Mouse (Mus musculus) adrenal gland (tissue): ENCODE measurements around the gene Itga10.
"Not testable (repeated sequence)": the region's sequence is repeated elsewhere in the genome, so short reads cannot be mapped to it uniquely, and the experiment has no call there.

Source experiments
- intact Hi-C: fragments of 180-260 bp; cut with DNase I; formaldehyde crosslinking; loops from one replicate; pipeline ENCODE4 v1.15.1; 2025

Gene Itga10

DNA sequence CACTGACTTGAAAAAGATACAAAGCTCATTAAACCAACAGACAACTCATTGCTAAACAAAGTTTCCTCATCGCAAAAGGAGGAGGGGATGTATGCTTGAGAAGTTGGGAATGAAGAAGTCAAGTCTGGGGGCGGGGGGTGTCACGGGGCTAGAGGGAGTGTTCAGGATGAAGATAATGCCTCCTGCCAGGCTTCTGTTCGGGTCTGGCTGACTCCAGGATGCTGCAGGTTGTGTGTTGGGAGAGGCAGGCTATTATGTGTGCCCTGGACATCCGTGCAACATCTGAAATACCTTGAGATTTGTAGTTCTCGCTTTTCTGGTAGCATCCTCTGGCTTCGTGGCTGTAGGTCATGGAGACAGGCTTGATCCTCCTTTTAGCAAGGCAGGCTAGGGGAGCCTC, 33.1 kb downstream of the Itga10 start:
- intact Hi-C loops = no loop called here

DNA sequence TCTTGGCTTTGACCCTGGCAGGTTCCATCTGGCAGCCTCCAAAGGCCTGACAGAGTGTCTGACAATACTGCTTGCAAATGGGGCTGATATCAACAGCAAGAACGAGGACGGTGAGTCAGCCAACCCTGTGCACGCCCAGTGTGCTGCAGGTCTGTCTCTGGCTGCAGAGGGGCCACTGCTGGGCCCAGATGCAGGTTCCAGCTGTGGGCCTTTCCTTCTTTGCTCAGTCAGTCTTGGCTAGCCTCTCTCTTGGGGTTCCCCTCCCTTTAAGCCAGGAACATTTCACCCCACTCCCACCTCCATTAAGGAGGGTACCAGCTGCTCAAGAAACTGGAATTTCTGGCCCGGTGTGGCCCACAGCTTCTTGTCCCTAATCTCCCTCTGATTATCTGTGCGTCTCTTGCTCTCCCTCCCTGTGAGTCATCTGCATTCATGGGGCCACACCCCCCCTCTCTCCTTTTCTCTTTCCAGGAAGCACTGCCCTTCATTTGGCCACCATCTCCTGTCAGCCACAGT, 33.8 kb downstream of the Itga10 start:
- intact Hi-C loops = no loop called here

DNA sequence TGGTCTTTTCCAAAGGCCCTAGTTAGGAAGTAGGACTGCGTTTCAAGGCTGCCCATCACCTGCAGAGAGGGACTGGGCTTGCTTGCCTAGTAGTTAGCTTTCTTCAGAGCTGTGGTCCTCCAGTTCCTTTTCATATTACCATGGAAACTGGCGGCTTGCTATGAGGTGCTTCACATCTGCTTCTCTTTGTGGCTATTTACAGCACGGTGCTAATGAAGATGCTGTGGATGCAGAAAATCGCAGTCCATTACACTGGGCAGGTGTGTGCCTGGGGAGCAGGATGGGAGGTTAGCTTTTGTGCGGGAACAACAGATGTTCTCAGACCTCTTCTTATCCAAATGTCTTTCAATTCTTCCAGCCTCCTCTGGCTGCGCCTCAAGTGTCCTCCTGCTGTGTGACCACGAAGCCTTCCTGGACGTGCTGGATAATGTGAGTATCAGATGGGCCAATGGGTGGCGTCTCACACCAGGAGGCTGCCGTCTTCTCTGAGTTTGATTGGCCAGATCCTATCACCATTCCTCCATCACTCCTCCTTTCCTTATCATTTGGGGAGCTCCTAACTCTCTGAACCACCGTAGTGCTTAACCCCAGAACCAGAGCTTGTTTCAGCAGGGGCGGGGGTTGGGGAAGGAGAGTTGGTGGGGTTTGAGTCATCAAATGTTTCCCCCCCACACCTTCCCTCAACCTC, 35.0 kb downstream of the Itga10 start:
- intact Hi-C loops = no loop called here

DNA sequence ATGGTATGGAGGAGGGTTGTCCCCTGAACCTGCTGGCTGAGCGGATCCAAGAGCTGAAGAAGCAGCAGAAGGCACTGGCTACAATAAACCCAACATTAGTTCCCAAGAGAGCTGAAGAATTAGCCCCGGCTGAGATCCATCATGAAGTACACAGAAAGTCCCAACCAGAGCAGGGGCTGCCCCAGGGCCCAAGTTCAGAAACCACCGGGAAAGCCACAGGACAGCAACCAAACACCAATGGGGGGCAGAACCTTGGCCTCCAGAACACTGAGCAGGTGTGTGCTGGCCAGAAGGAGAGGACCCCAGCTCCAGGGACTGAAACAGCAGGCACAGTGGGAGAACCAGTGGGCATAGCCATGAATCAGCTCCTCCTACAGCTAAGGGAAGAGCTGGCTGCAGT, 38.1 kb downstream of the Itga10 start:
- intact Hi-C loops = no loop called here

DNA sequence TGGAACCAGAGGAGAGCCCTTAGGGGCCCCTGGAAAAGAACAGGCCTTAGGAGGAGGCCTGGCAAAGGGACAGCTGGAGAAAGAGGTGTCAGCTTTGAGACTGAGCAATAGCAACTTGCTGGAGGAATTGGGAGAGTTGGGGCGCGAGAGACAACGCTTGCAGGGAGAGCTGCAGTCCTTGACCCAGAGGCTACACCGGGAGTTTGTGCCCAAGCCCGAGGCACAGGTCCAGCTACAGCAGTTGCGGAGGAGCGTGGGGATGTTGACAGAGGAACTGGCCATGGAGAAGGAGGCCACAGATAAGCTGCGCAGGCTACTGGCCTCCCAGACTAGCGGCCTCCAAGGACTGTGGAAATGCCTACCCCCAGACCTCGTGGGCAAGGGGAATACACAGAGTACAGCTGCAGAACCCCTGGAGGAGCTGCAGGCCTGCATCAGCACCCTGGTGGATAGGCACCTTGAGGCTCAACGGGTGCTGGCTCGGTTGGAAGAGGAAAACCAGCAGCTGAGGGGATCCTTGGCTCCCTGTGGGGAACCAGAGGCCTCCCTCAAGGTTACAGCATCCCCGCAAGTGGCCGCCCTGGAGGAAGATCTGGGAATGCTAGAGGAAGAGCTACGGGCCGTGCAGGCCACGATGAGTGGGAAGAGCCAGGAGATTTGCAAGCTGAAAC, 38.9 kb downstream of the Itga10 start:
- intact Hi-C loops = no loop called here

DNA sequence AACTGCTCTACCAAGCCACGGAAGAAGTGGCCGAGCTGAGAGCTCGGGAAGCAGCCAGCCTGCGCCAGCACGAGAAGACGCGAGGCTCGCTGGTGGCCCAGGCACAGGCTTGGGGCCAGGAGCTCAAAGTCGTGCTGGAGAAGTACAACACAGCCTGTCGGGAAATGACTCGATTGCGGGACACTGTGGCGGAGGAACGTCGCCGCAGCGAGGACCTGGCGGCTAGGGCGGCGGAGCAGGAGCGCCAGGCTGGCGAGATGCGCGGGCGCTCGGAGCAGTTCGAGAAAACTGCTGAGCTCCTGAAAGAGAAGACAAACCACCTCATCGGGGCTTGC, 39.4 kb downstream of the Itga10 start:
- intact Hi-C loops = no loop called here

DNA sequence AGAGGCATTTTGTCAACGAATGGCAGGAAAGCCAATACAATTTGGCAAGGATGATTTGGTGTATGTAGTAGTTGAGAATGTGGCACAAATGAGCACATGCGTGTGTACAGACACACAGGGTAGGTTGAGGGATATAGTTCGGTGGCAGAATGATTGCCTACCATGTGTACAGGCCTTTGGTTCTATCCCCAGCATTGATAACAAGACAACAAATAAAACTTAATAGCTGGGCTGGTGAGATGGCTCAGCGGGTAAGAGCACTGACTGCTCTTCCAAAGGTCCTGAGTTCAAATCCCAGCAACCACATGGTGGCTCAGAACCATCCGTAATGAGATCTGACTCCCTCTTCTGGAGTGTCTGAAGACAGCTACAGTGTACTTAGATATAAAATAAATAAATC, 40.7 kb downstream of the Itga10 start:
- intact Hi-C loops = not testable (repeated sequence)

DNA sequence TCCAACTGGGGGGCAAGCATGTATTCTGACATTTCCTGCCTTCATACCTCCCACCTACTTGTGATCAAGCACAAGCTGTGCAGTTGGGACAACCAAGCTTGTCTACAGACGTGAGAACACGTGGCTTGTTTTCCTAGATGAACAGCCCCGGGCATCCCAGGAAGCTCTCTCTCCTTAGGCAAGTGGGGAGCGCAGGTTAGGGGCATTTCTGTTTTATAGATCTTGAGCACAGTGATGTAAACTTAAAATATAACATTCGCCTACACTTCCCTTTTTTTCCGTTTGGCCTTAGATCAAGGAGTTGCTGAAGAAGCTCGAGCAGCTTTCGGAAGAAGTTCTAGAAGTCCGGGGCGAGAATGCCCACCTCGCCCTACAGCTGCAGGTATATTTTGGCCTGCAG, 43.5 kb downstream of the Itga10 start:
- intact Hi-C loops = no loop called here

DNA sequence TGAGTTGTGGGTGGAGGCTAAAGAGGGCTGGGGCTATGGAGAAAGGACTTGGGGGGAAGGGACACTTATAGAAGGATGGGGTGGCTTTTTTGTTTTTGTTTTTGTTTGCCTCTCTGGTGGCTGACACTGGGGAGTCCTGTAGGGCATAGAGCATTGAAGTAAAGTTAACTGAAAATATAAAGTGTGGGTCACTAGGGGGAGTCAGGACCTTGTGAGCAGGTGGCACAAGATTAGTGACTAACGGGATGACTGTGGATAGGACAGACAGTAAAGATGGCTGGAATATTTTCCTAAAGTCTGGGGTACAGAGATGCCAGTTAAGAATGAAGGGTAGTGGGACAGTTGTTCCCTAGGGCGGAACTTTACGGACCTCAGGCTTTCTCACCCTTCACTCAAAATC, 44.9 kb downstream of the Itga10 start:
- intact Hi-C loops = no loop called here

DNA sequence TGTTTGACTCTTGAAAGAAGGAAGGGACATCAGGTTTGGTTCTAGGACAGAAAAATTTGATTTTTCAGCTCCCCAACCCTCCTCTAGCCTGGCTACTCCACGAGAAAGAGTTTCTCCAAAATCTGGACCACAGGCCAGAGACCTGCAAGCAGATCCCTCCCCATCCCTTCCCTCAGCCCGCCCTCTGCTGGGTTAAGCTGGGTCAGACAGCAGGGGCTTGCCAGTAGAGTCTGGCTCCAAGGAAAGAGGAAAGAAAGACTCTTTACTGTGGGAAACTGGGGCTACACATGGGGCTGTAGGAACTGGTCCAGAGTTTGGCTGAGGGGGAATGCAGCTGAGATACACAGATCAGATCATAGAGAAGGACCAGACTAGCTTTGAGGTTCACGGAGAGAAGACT, 47.1 kb downstream of the Itga10 start:
- intact Hi-C loops = no loop called here

DNA sequence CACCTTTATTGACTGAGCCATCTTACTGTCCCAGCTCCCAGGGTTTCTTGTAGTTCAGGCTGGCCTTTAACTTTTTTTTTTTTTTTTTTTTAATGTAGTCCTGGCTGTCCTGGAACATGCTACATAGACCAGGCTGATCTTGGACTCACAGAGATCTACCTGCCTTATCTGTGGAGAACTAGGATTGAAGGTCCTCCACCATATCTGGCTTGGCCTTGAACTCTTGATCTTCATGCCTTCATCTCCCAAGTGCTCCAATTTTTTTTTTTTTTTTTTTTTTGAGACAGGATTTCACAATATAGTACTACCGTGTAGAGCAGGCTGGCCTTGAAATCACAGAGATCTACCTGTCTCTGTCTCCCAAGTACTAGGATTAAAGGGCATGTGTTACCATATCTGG, 48.2 kb downstream of the Itga10 start:
- intact Hi-C loops = no loop called here

DNA sequence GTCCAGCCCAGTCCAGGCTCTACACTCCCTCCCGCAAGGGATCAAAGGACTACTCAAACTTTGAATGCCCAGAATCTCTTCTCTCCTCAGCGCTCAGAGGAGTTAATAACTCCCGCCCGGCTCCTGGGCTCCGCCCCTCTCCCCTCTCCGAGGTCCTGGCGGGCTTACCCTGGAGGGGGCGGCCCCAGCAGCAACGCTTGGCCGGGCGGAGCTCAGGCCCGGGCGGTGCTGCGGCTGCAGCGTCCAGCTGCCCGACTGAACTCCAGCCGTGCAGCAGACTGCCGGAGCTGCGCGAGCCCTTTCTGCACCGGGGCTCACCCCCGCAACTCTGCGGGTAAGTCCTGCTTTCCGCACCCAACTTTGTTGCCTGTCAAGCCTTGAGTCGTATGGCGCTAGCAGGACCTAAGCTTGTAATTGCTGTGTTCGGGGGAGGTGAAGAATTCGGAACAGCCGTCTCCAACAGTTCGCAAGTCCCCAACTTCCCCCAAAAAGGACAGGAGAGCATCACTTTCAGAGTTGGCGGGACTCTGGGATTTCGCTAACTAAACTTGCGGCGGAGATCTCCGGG, 50.9 kb downstream of the Itga10 start, which contains the start of gene Pias3:
TSS of gene Pias3 (plus strand) at position 187 of the 568 bp plus-strand sequence.
- intact Hi-C loops = no loop called here

DNA sequence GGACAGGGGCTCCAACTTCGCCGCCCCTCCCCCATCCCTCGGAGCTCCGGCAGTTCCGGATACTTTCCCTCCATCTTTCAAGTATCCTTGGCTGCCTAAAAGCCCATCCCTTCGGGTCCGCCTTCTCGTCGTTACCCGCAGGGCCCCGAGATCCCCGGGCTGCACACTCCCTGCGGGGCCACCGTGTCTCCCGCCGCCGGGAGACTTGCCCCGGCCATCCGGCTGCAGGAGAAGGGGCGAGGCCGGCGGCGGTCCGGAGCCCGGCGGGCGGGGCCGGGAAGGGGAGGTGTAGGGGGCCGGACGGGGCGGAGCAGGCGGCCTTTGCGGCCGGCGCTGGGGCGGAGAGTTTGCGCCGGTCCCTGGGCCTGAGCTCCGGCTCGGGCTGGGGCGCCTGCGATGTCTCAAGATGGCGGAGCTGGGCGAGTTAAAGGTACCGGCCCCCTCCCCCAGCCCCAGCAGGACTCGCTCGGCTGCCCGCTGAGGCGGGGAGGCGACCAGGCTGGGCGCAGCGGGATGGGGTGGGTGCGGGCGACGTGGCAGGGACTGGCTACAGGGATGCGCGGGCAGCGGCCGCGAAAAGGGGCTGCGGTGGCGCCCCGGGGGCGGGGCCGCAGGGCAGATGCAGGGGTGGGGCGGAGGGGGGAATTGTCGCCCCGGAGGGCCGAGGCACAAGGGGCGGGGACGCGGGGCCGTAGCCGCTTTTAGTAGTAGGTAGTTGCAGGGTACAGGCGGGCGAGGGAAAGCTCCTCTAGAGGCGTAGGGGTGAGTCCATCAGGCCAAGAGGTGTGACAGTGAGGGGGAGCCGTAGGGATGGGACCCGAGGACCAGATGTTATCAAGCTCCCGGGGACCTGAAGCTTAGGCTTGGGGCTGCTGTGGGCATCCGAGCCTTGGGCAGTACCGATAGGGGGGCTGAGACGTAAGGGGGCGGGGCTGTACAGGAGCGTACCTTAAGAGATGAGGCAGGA, 51.7 kb downstream of the Itga10 start:
- intact Hi-C loops = no loop called here

DNA sequence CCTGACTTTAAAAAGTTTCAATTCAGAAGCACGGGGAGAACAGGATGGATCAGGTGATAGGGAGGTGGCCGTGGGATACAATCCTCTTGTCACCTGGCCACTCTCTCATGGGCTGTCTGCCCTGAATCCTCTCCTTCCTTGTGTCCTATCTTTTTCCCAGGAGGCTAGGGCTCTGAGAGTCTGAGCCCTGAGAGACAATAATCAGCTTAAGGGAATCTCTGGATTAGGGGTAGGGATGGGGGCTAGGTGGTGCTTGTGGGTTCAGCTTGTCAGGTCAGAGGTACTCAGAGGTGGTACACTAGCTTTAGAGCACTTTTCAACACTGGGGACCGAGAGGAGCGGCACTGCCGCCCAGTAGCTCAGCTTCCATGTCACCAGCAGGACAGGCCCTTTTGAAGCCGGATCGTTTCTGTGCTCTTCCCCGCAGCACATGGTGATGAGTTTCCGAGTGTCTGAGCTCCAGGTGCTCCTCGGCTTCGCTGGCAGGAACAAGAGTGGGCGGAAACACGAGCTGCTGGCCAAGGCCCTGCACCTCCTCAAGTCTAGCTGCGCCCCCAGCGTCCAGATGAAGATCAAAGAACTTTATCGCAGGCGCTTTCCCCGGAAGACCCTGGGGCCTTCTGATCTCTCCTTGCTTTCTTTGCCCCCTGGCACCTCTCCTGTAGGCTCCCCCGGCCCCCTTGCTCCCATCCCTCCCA, 53.8 kb downstream of the Itga10 start:
- intact Hi-C loops = no loop called here

DNA sequence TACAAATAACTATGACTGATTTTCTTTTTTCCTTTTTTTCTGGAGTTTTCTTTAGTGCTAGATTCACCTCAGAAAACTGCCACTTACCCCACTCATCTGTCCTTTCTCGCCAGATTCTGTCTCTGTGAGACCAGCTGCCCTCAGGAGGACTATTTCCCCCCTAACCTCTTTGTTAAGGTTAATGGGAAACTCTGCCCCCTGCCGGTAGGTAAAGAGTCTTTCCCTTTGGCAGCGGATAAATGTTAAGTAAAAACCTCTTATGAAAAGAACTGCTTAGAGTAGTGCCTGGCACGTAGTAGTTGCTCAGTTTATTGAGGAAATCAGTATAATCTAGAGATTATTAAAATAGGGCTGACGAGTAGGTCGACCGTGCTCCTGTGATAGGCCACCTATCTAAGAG, 55.0 kb downstream of the Itga10 start:
- intact Hi-C loops = loop anchor here (10.0 kb wide), 2 partner anchors 56 to 156 kb away; partner anchors contain the start of gene Itga10

DNA sequence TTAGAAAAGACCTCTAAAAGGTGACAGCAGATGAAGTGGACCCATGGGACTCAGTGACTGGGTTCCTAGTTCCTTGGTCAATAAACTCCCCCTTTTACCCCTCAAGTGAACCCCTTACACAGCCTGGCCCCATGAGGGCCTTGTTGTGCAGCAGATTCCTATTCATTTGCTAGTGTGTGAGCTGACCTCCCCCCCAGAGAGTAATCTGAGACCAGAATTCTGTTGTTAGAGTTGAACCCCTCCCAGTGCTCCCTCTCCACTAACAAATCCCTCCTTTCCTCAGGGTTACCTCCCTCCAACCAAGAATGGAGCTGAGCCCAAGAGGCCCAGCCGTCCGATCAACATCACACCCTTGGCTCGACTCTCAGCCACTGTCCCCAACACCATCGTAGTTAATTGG, 55.6 kb downstream of the Itga10 start:
- intact Hi-C loops = loop anchor here (10.0 kb wide), 2 partner anchors 56 to 156 kb away; partner anchors contain the start of gene Itga10

DNA sequence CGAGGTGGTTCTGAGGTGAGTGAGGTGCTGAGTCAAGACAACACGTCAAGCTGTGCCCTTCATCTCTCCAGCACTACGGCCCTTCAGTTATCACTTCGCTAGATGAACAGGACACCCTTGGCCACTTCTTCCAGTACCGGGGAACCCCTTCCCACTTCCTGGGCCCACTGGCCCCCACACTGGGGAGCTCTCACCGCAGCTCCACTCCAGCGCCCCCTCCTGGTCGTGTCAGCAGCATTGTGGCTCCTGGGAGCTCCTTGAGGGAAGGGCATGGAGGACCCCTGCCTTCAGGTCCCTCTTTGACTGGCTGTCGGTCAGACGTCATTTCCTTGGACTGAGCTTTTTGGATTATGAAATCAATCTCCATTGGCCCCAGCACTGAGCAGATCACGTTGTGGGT, 59.4 kb downstream of the Itga10 start:
- intact Hi-C loops = loop anchor here (10.0 kb wide), 2 partner anchors 60 to 160 kb away; partner anchors contain the start of gene Itga10

DNA sequence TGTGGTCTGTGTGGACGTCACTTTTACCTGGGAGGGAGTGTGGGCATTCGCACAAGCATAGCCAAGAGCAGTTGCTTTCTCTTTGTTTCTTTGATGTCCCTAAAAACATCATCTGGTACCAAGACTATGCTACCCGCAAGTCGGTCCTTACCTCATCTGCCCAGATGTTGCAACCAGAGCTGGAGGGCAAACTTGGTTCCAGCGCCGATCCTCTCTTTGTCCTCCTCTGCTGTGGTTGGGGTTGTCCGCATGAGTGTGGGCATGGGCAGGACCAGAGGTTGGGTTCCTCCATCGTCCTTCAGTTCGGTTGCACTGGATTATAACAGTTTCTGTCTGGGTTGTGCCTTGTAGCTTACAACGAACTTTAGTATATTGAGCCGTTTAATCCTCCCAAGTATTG, 60.8 kb downstream of the Itga10 start:
- intact Hi-C loops = loop anchor here (10.0 kb wide), 2 partner anchors 61 to 161 kb away; partner anchors contain the start of gene Itga10

DNA sequence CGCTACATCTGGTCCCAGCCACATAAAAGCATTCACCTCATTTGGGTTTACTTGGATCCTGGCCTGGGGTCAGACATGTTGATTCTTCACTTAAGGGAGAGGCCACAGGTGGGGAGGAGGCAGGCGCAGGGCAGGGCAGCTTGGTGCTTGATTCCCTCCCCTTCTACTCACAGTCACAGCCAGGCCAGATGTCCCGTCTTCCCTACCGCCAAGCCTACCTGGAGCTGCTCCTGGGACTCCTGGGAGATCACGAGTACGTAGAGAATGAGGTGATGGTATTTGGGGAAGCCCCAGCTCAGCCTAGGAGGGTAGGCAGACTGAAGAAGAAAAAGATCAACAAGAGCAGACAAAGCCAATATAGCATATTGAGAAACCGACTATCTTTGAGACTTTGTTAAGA, 61.6 kb downstream of the Itga10 start:
- intact Hi-C loops = loop anchor here (10.0 kb wide), 2 partner anchors 62 to 162 kb away; partner anchors contain the start of gene Itga10

DNA sequence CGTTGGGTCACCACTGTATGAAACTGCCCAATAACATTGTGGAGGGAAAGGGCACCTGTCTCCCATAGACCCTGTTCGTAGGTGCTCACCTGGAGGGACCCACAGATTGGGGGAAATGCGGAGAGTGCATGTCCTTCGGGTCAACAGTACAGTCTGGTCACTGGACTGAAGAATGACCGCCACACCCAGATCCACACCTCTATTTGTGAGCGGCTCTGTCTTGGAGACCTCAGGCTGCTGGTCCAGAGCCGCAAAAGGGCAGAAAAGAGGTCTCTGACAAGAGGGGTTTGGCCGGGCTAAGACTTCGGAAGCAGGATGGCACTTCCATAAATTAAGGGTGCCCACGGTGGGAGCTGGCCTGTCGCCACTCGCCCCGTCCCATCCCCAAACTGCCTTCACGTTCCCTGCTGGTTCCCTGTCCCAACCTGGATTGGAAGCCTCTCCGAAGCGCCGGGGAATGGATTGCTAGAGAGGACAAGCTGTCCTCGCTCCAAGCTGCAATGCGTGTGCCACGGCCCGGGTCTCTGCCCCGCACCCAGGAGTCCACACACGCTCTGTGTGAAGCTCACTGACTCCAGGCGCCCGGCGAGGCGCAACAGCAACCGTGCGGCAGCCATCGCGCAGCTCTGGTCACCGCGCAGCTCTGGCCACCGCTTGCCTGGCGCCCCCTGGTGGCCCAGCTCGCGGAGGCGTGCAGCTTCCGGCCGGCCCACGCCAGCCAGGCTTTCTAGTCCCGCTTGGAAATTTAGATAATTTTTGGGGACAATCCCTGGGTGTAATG, 62.7 kb downstream of the Itga10 start, which contains the start of gene Nudt17:
TSS of gene Nudt17 (minus strand) at position 660 of the 781 bp plus-strand sequence.
- intact Hi-C loops = loop anchor here (10.0 kb wide), 2 partner anchors 63 to 163 kb away; partner anchors contain the start of gene Itga10
